Mouse (Mus musculus) layer of hippocampus, postnatal 25 days (tissue): Measurements from ENCODE around the gene Cltc. TPM values are rescaled to one million over a fixed set of nuclear protein-coding genes. Genes with fewer than 3 reads are reported as not detected.

ENCODE experiments used
- DNase-seq, 2 experiments: peaks; one replicate each; pipeline ENCODE4 v3.0.0; 2022; ENCODE audit warnings: mixed read lengths in 2 of 2, low spot score in 1 of 2; ENCODE audit errors: extremely low spot score in 1 of 2
- total RNA-seq, 2 experiments: library from RNA; stranded (reverse); gene quantifications; 2 replicates each; pipeline ENCODE4 v1.2.3; 2021

Cltc gene
- total RNA-seq, 2 experiments from 2014 or later = 453 to 461 TPM

- no peak for DNase-seq
These were observed 73.0 kb downstream of the Cltc start for GRCm38 (mm10) chr11:86684126-86685012.

GRCm38 (mm10) chr11:86683395-86684125, 73.8 kb downstream of the Cltc start, which contains the start of the genes Vmp1 and Ptrh2:
Vmp1 (minus strand) TSS chr11:86683836.
Ptrh2 (plus strand) TSS chr11:86683985.
- DNase-seq = peak; percentile 89 to 92

GRCm38 (mm10) chr11:86682861-86683260, 74.5 kb downstream of the Cltc start:
- no peak for DNase-seq

- no peak for DNase-seq
These were observed 75.9 kb downstream of the Cltc start for GRCm38 (mm10) chr11:86681423-86681822.

GRCm38 (mm10) chr11:86680729-86681128, 76.6 kb downstream of the Cltc start:
- DNase-seq = no peak

- DNase-seq = no peak
These were observed 78.4 kb downstream of the Cltc start for GRCm38 (mm10) chr11:86678957-86679356.

GRCm38 (mm10) chr11:86675520-86675919, 81.8 kb downstream of the Cltc start:
- DNase-seq = no peak

GRCm38 (mm10) chr11:86672772-86673171, 84.6 kb downstream of the Cltc start:
- DNase-seq = no peak

GRCm38 (mm10) chr11:86671041-86671675, 86.2 kb downstream of the Cltc start:
- DNase-seq = no peak

GRCm38 (mm10) chr11:86668169-86668568, 89.2 kb downstream of the Cltc start:
- DNase-seq = no peak

- DNase-seq = no peak
These were observed 89.8 kb downstream of the Cltc start for GRCm38 (mm10) chr11:86667553-86667952.

GRCm38 (mm10) chr11:86664406-86664805, 93.0 kb downstream of the Cltc start:
- DNase-seq = no peak

- no peak for DNase-seq
These were observed 93.4 kb downstream of the Cltc start for GRCm38 (mm10) chr11:86663977-86664376.

- DNase-seq = no peak
These were observed 94.1 kb downstream of the Cltc start for GRCm38 (mm10) chr11:86662986-86663895.

GRCm38 (mm10) chr11:86657863-86658262, 99.5 kb downstream of the Cltc start:
- no peak for DNase-seq

- DNase-seq = no peak
These were observed 100.4 kb downstream of the Cltc start for GRCm38 (mm10) chr11:86656849-86657567.

GRCm38 (mm10) chr11:86655671-86656070, 101.7 kb downstream of the Cltc start:
- no peak for DNase-seq

GRCm38 (mm10) chr11:86654096-86654495, 103.3 kb downstream of the Cltc start:
- DNase-seq = no peak

- peak in 1 of 2 experiments; percentile 32 for DNase-seq
These were observed 103.9 kb downstream of the Cltc start for GRCm38 (mm10) chr11:86653446-86653845.
